Mouse (Mus musculus): Measurements from ENCODE around the gene Rps19bp1. TPM values are rescaled to one million over a fixed set of nuclear protein-coding genes. Genes with fewer than 3 reads are reported as not detected.

Gene Rps19bp1
- total and polyA plus RNA-seq, 3 experiments = 78.9 to 155 TPM; not detected in 1

- H3K9me3 ChIP-seq (replicated peaks; ENCODE audit: insufficient read depth, low read length) = no peaks in the 10 kb centered on the region
- no peaks in the 10 kb centered on the region for H3K79me2 ChIP-seq (ENCODE audit: control insufficient read depth, insufficient read depth, low read length, poor library complexity)
- no peaks in the 10 kb centered on the region for H3K4me1 ChIP-seq (ENCODE audit: control insufficient read depth in 1 of 2, insufficient read depth in 2 of 2, low read length in 2 of 2)
- no peak for TF ChIP-seq MYB (IDR thresholded peaks at IDR 0.05; ENCODE audit: low read depth, low read length)
- no peak for TF ChIP-seq NRF1 (IDR thresholded peaks at IDR 0.05; ENCODE audit: insufficient read depth, low read depth, low read length, poor library complexity, severe bottlenecking)
- TF ChIP-seq USF2 (IDR thresholded peaks at IDR 0.05; ENCODE audit: borderline replicate concordance in 1 of 2, insufficient read depth in 1 of 2, low read depth in 1 of 2, low read length in 2 of 2) = no peak
- no peak for TF ChIP-seq SMC3 (IDR thresholded peaks at IDR 0.05; ENCODE audit: low read depth, low read length)
- no peak for TF ChIP-seq ELF1 (IDR thresholded peaks at IDR 0.05; ENCODE audit: low read depth, low read length)
- no peak for TF ChIP-seq POLR2AphosphoS2 (IDR thresholded peaks at IDR 0.05; ENCODE audit: low read length)
- no peak for TF ChIP-seq RCOR1 (IDR thresholded peaks at IDR 0.05; ENCODE audit: low read depth, low read length)
- no peak for TF ChIP-seq BHLHE40 (IDR thresholded peaks at IDR 0.05; ENCODE audit: borderline replicate concordance, low read depth, low read length)
- TF ChIP-seq NELFE (IDR thresholded peaks at IDR 0.05; ENCODE audit: low read depth, low read length) = no peak
- TF ChIP-seq CHD1 (IDR thresholded peaks at IDR 0.05; ENCODE audit: low read depth, low read length) = no peak
- TF ChIP-seq POLR2A (IDR thresholded peaks at IDR 0.05; ENCODE audit: control insufficient read depth in 1 of 2, insufficient read depth in 1 of 2, low read depth in 1 of 2, low read length in 2 of 2, poor library complexity in 1 of 2) = no peak
- TF ChIP-seq KAT2A (conservative IDR thresholded peaks at IDR 0.05; ENCODE audit: low read depth, low read length) = no peak
- TF ChIP-seq UBTF (IDR thresholded peaks at IDR 0.05; ENCODE audit: borderline replicate concordance, insufficient read depth, low read depth, low read length) = no peak
- no peak for TF ChIP-seq POLR2AphosphoS5 (IDR thresholded peaks at IDR 0.05; ENCODE audit: borderline replicate concordance, low read depth, low read length)
- no peak for TF ChIP-seq MYC (IDR thresholded peaks at IDR 0.05; ENCODE audit: low read depth, low read length)
- no peak for TF ChIP-seq CTCF (IDR thresholded peaks at IDR 0.05 in 2 of 3, conservative IDR thresholded peaks at IDR 0.05 in 1 of 3; ENCODE audit: control insufficient read depth in 1 of 3, insufficient read depth in 1 of 3, low read depth in 2 of 3, low read length in 3 of 3, poor library complexity in 1 of 3, severe bottlenecking in 1 of 3)
- no peak for TF ChIP-seq E2F4 (IDR thresholded peaks at IDR 0.05; ENCODE audit: borderline replicate concordance, low read depth, low read length)
- H3K27me3 ChIP-seq (ENCODE audit: control insufficient read depth in 1 of 2, insufficient read depth in 2 of 2, low read length in 2 of 2) = no peaks in the 10 kb centered on the region
- DNase-seq (ENCODE audit: low read depth, low spot score) = no peak
- no peak overlapping the region for H3K27ac ChIP-seq (ENCODE audit: control insufficient read depth, low read depth, low read length)
- H3K4me3 ChIP-seq (ENCODE audit: control insufficient read depth in 1 of 2, insufficient read depth in 1 of 2, low read depth in 2 of 2, low read length in 2 of 2) = no peak overlapping the region
- H3K36me3 ChIP-seq (ENCODE audit: control insufficient read depth in 1 of 2, insufficient read depth in 2 of 2, low read length in 2 of 2) = no peaks in the 10 kb centered on the region
- no peak overlapping the region for H3K9ac ChIP-seq (ENCODE audit: control insufficient read depth, low read depth, low read length, poor library complexity, severe bottlenecking)
These were observed 40.1 kb upstream of the Rps19bp1 start for GRCm38 (mm10) chr15:80304188-80304587.

DNA sequence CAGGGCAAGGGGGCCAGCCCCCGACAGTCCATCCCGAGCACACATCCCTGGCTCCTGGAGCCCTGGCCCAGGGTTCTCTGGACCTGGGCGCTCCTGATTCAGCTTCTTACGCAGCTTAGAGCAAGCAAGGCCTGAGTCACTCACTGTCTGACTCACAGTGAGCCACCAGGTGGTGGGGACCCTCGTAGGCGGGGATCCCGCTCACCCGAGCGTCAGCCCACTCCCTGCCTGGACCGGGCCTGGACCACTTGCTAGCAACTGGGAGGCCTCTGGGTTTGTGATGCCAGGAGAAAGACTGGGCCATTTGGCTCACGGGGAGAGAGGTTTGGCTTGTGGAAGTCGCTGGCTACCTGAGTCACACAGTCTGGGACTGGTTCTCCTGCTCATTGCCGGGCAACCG is 39.7 kb upstream of the Rps19bp1 start:
- DNase-seq (ENCODE audit: low read depth, low spot score) = no peak
- Histone ChIP-seq H3K27me3 (ENCODE audit: control insufficient read depth in 1 of 2, insufficient read depth in 2 of 2, low read length in 2 of 2) (no peaks in the 10 kb centered on the region), H3K4me1 (ENCODE audit: control insufficient read depth in 1 of 2, insufficient read depth in 2 of 2, low read length in 2 of 2) (no peaks in the 10 kb centered on the region), H3K79me2 (ENCODE audit: control insufficient read depth, insufficient read depth, low read length, poor library complexity) (no peaks in the 10 kb centered on the region), H3K36me3 (ENCODE audit: control insufficient read depth in 1 of 2, insufficient read depth in 2 of 2, low read length in 2 of 2) (no peaks in the 10 kb centered on the region), H3K27ac (ENCODE audit: control insufficient read depth, low read depth, low read length) (no peak overlapping the region), H3K9ac (ENCODE audit: control insufficient read depth, low read depth, low read length, poor library complexity, severe bottlenecking) (no peak overlapping the region), H3K4me3 (ENCODE audit: control insufficient read depth in 1 of 2, insufficient read depth in 1 of 2, low read depth in 2 of 2, low read length in 2 of 2) (no peak overlapping the region), H3K9me3 (replicated peaks; ENCODE audit: insufficient read depth, low read length) (no peaks in the 10 kb centered on the region)
- TF ChIP-seq TBP (IDR thresholded peaks at IDR 0.05; ENCODE audit: low read depth, low read length) (no peak), RCOR1 (IDR thresholded peaks at IDR 0.05; ENCODE audit: low read depth, low read length) (no peak), MEF2A (IDR thresholded peaks at IDR 0.05; ENCODE audit: extremely low read depth, insufficient replicate concordance, low read depth, low read length, poor library complexity, severe bottlenecking) (no peak), MYB (IDR thresholded peaks at IDR 0.05; ENCODE audit: low read depth, low read length) (no peak), ETS1 (IDR thresholded peaks at IDR 0.05; ENCODE audit: low read depth, low read length) (no peak), ELF1 (IDR thresholded peaks at IDR 0.05; ENCODE audit: low read depth, low read length) (no peak), POLR2AphosphoS2 (IDR thresholded peaks at IDR 0.05; ENCODE audit: low read length) (no peak), ZKSCAN1 (IDR thresholded peaks at IDR 0.05; ENCODE audit: low read depth, low read length) (no peak), USF2 (IDR thresholded peaks at IDR 0.05; ENCODE audit: borderline replicate concordance in 1 of 2, insufficient read depth in 1 of 2, low read depth in 1 of 2, low read length in 2 of 2) (no peak), EP300 (IDR thresholded peaks at IDR 0.05; ENCODE audit: low read depth in 1 of 2, low read length in 2 of 2) (no peak), NRF1 (IDR thresholded peaks at IDR 0.05; ENCODE audit: insufficient read depth, low read depth, low read length, poor library complexity, severe bottlenecking) (no peak), MAFK (IDR thresholded peaks at IDR 0.05; ENCODE audit: borderline replicate concordance, low read depth, low read length) (no peak), JUND (IDR thresholded peaks at IDR 0.05; ENCODE audit: low read depth, low read length) (no peak), E2F4 (IDR thresholded peaks at IDR 0.05; ENCODE audit: borderline replicate concordance, low read depth, low read length) (no peak), HCFC1 (IDR thresholded peaks at IDR 0.05; ENCODE audit: low read depth, low read length) (no peak), GABPA (IDR thresholded peaks at IDR 0.05; ENCODE audit: low read depth, low read length) (no peak), CTCF (IDR thresholded peaks at IDR 0.05 in 2 of 3, conservative IDR thresholded peaks at IDR 0.05 in 1 of 3; ENCODE audit: control insufficient read depth in 1 of 3, insufficient read depth in 1 of 3, low read depth in 2 of 3, low read length in 3 of 3, poor library complexity in 1 of 3, severe bottlenecking in 1 of 3) (no peak), KAT2A (conservative IDR thresholded peaks at IDR 0.05; ENCODE audit: low read depth, low read length) (no peak), SIN3A (IDR thresholded peaks at IDR 0.05; ENCODE audit: low read length) (no peak)
